Mouse (Mus musculus): Measurements from ENCODE around the gene Nt5c.

GRCm38 (mm10) chr11:115515021-115515420 lies 23.4 kb upstream of the Nt5c start:
- TF ChIP-seq CTCF (IDR thresholded peaks at IDR 0.05; ENCODE audit: control insufficient read depth, insufficient read depth, insufficient read length) (no peak), MAX (IDR thresholded peaks at IDR 0.05) (no peak), MYOG (IDR thresholded peaks at IDR 0.05; ENCODE audit: control insufficient read depth, extremely low read depth, insufficient read length) (no peak), USF1 (IDR thresholded peaks at IDR 0.05; ENCODE audit: low read depth) (no peak), CEBPB (IDR thresholded peaks at IDR 0.05; ENCODE audit: low read depth) (no peak), FOSL1 (IDR thresholded peaks at IDR 0.05; ENCODE audit: insufficient read depth, low read length, poor library complexity, severe bottlenecking) (no peak)
